In genomic region chr11:103140763-103141100, GRCm38 (mm10) we compare ENCODE assay signal across 8 mouse cellular contexts. TPM values are rescaled to one million over a fixed set of nuclear protein-coding genes. Genes with fewer than 3 reads are reported as not detected.
DNase-seq lines count a peak whose midpoint lies in the region; ATAC-seq and TF ChIP-seq lines count a peak whose summit lies in the region.

No protein-coding gene starts in this region.

- no peak overlapping the region for H3K9ac ChIP-seq in liver, embryonic 16.5 days (ENCODE audit: low read depth, low read length)

- H3K4me3 ChIP-seq in testis, adult 2 months (ENCODE audit: control insufficient read depth, low read depth, low read length) = no peak overlapping the region
- H3K4me3 ChIP-seq in liver, embryonic 16.5 days (ENCODE audit: low read depth, low read length) = no peak overlapping the region

- no peaks in the 10 kb centered on the region for H3K27me3 ChIP-seq in testis, adult 2 months (ENCODE audit: control insufficient read depth, insufficient read depth, low read length)
- H3K27me3 ChIP-seq in liver, embryonic 16.5 days (ENCODE audit: control insufficient read depth, insufficient read depth, low read depth, low read length) = no peaks in the 10 kb centered on the region

- ATAC-seq in liver, embryonic 16.5 days (ENCODE audit: low read depth) = no peak

- H3K36me3 ChIP-seq in testis, adult 2 months (ENCODE audit: control insufficient read depth, insufficient read depth, low read length) = no peaks in the 10 kb centered on the region
- no peaks in the 10 kb centered on the region; the same call in 1 of the 2 replicates for H3K36me3 ChIP-seq in liver, embryonic 16.5 days (ENCODE audit: control insufficient read depth, insufficient read depth)

- no peaks in the 10 kb centered on the region for H3K9me3 ChIP-seq in liver, embryonic 16.5 days (replicated peaks; ENCODE audit: control insufficient read depth, low read length)

- intact Hi-C loops in gastrocnemius, postnatal 36 days (cut with DNase I) = no loop called here
- intact Hi-C loops in left cerebral cortex, postnatal 36 days (cut with DNase I) = loop anchor here (5.0 kb wide), 1 partner anchor 38 kb away; the partner anchor contains the start of genes Acbd4 and Plcd3

- no peak for TF ChIP-seq POLR2A in testis, adult 2 months (IDR thresholded peaks at IDR 0.05; ENCODE audit: control insufficient read depth, low read depth, low read length)

- WGBS in liver, embryonic 16.5 days (ENCODE audit: insufficient replicate concordance) = 62% methylated on average over 6 of the region's 6 CpGs

- no peak overlapping the region for H3K4me2 ChIP-seq in liver, embryonic 16.5 days (ENCODE audit: low read depth, low read length)

- TF ChIP-seq CTCF in testis, adult 2 months (IDR thresholded peaks at IDR 0.05; ENCODE audit: control insufficient read depth, insufficient read depth, insufficient replicate concordance, low read depth, low read length) = no peak

- peaks cover 15% of the 10 kb centered on the region for H3K4me1 ChIP-seq in testis, adult 2 months (ENCODE audit: control insufficient read depth, insufficient read depth, low read length)
- peaks cover 30% of the 10 kb centered on the region for H3K4me1 ChIP-seq in liver, embryonic 16.5 days (ENCODE audit: control insufficient read depth, low read depth, low read length)

- H3K27ac ChIP-seq in testis, adult 2 months (ENCODE audit: control insufficient read depth, insufficient read depth, low read depth, low read length) = peak overlapping the region; percentile 1; the same call in 1 of the 2 replicates
- H3K27ac ChIP-seq in liver, embryonic 16.5 days (ENCODE audit: low read length) = peak overlapping the region; percentile 15; the same call in 1 of the 2 replicates

- DNase-seq in gastrocnemius, postnatal 36 days = peak; percentile 27 to 31
- no peak for DNase-seq in gastrocnemius, postnatal 10 days
- no peak for DNase-seq in testis, postnatal 10 days (ENCODE audit: low spot score)
- DNase-seq in ovary, postnatal 10 days (ENCODE audit: low spot score) = no peak
- no peak for DNase-seq in left cerebral cortex, postnatal 36 days (ENCODE audit: low spot score in 2 of 2)
- no peak for DNase-seq in embryo, embryonic 10.5 days (ENCODE audit: low spot score)

RNA-seq across cellular contexts. Expression of gene Hexim2, which starts 8.5 kb away (rescaled TPM):
- 1 to 10 TPM; 2.1 to 2.9 TPM for total RNA-seq in gastrocnemius, postnatal 36 days (2021)
- total RNA-seq in gastrocnemius, postnatal 10 days (2021) = 1 to 10 TPM; 5.8 to 6.7 TPM
- 38.8 and 53.8 TPM in 2 replicates for polyA plus RNA-seq in testis, adult 2 months (2012; rRNA removed)
- 5.2 and 5.7 TPM in 2 replicates for polyA plus RNA-seq in liver, embryonic 16.5 days (2015; fragmentation: Nextera tagmentation; extraction: Ambion mirVana)
- total RNA-seq in left cerebral cortex, postnatal 36 days (2021) = 10 to 100 TPM; 13.2 to 16.6 TPM

RNA-seq across cellular contexts. Expression of gene Hexim1, which starts 24.7 kb away (rescaled TPM):
- 10 to 100 TPM; 14.7 to 17.0 TPM for total RNA-seq in gastrocnemius, postnatal 36 days (2021)
- total RNA-seq in gastrocnemius, postnatal 10 days (2021) = 10 to 100 TPM; 24.0 to 26.7 TPM
- polyA plus RNA-seq in testis, adult 2 months (2012; rRNA removed) = 5.8 and 6.1 TPM in 2 replicates
- polyA plus RNA-seq in liver, embryonic 16.5 days (2015; fragmentation: Nextera tagmentation; extraction: Ambion mirVana) = 1.7 and 1.9 TPM in 2 replicates
- 10 to 100 TPM; 42.8 to 51.6 TPM for total RNA-seq in left cerebral cortex, postnatal 36 days (2021)

RNA-seq across cellular contexts. Expression of gene Fmnl1, which starts 30.2 kb away (rescaled TPM):
- 1 to 10 TPM; 3.6 to 5.6 TPM for total RNA-seq in gastrocnemius, postnatal 36 days (2021)
- total RNA-seq in gastrocnemius, postnatal 10 days (2021) = 1 to 10 TPM; 6.3 to 8.9 TPM
- polyA plus RNA-seq in testis, adult 2 months (2012; rRNA removed) = 18.4 and 21.6 TPM in 2 replicates
- 5.2 and 6.3 TPM in 2 replicates for polyA plus RNA-seq in liver, embryonic 16.5 days (2015; fragmentation: Nextera tagmentation; extraction: Ambion mirVana)
- 100 to 1,000 TPM; 129 to 172 TPM for total RNA-seq in left cerebral cortex, postnatal 36 days (2021)

RNA-seq across cellular contexts. Expression of gene Acbd4, which starts 39.2 kb away (rescaled TPM):
- 10 to 100 TPM; 26.8 to 31.1 TPM for total RNA-seq in gastrocnemius, postnatal 36 days (2021)
- 10 to 100 TPM; 34.9 to 50.5 TPM for total RNA-seq in gastrocnemius, postnatal 10 days (2021)
- 5.7 and 7.2 TPM in 2 replicates for polyA plus RNA-seq in testis, adult 2 months (2012; rRNA removed)
- polyA plus RNA-seq in liver, embryonic 16.5 days (2015; fragmentation: Nextera tagmentation; extraction: Ambion mirVana) = 51.3 and 54.4 TPM in 2 replicates
- total RNA-seq in left cerebral cortex, postnatal 36 days (2021) = 10 to 100 TPM; 72.3 to 80.3 TPM

RNA-seq across cellular contexts. Expression of gene Plcd3, which starts 39.3 kb away (rescaled TPM):
- total RNA-seq in gastrocnemius, postnatal 36 days (2021) = 1 to 10 TPM; 3.8 to 4.0 TPM
- total RNA-seq in gastrocnemius, postnatal 10 days (2021) = 1 to 10 TPM; 5.8 to 8.6 TPM
- polyA plus RNA-seq in testis, adult 2 months (2012; rRNA removed) = 4.9 and 5.5 TPM in 2 replicates
- polyA plus RNA-seq in liver, embryonic 16.5 days (2015; fragmentation: Nextera tagmentation; extraction: Ambion mirVana) = 0.40 and 0.58 TPM in 2 replicates
- 10 to 100 TPM; 16.1 to 19.3 TPM for total RNA-seq in left cerebral cortex, postnatal 36 days (2021)

Comparison
In these comparisons a context has a peak if more than half of its experiments do, and no peak if none do; other contexts are left out.
1. DNase-seq: peak in gastrocnemius, postnatal 36 days (2 of 2); none in gastrocnemius, postnatal 10 days (single experiment), testis, postnatal 10 days (single experiment), ovary, postnatal 10 days (single experiment), left cerebral cortex, postnatal 36 days (0 of 2) and embryo, embryonic 10.5 days (single experiment).
2. RNA of gene Fmnl1, which starts 30.2 kb away (total RNA-seq): 129 to 172 TPM in left cerebral cortex, postnatal 36 days; 6.3 to 8.9 TPM in gastrocnemius, postnatal 10 days and 3.6 to 5.6 TPM in gastrocnemius, postnatal 36 days; every median in the first group is over 10 times any median in the second.